Mouse (Mus musculus) activated CD4-positive, CD25-positive, alpha-beta regulatory T cell, adult 4 months (primary cell): ENCODE data around the gene Hyal1. TPM values are rescaled to one million over a fixed set of nuclear protein-coding genes. Genes with fewer than 3 reads are reported as not detected.

ENCODE experiments used
- ATAC-seq: one replicate; pipeline ENCODE4 v1.8.0; 2017
- polyA plus RNA-seq, 2 experiments: library from polyadenylated mRNA; unstranded; fragments of 100-300 nt; shearing (Covaris generic); gene quantifications; one replicate each; pipeline ENCODE4 v1.2.1; 2017

Gene Hyal1
- polyA plus RNA-seq, 2 experiments from 2014 or later, result 4.1 to 4.3 TPM

DNA sequence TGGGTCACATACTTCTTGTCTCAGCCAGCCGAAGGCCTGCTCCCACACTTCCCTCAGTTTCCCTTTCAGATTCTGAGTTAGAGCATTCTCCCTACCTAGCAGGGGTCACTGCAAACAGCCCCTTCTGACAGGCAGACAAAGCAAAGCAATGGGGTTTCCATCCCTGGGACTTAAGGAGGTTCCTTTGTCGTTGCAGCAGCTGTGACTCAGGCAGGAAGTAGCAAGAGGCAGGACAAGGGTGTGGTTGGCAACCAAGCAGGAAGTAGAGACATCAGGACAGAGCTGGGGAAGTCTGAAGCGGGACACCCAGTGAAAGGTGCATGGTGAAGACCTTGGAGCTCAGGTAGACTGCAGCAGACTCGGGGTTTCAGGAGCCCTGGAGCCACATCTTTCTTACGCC, 47.8 kb downstream of the Hyal1 start:
- peak; percentile 90 for ATAC-seq

DNA sequence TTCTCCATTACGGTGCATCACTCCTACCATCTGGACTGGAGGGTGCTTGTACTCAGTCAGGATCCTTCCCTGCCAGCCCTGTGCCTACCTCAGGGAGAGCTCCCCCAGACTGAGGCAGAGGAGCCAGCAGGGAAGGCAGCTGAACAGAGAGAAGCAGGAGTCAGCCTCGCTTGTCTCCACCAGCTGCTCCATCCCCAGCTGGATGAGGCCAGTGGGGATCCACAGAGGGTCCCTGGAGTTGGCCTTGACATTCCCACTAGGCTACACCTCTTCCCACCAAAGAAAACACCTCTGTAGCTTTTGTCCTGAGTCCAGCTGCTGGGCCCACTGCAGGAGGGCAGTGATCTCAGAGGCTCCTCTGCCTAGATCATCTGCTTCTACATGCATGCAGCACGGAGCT, 48.2 kb downstream of the Hyal1 start:
- ATAC-seq, result no peak

DNA sequence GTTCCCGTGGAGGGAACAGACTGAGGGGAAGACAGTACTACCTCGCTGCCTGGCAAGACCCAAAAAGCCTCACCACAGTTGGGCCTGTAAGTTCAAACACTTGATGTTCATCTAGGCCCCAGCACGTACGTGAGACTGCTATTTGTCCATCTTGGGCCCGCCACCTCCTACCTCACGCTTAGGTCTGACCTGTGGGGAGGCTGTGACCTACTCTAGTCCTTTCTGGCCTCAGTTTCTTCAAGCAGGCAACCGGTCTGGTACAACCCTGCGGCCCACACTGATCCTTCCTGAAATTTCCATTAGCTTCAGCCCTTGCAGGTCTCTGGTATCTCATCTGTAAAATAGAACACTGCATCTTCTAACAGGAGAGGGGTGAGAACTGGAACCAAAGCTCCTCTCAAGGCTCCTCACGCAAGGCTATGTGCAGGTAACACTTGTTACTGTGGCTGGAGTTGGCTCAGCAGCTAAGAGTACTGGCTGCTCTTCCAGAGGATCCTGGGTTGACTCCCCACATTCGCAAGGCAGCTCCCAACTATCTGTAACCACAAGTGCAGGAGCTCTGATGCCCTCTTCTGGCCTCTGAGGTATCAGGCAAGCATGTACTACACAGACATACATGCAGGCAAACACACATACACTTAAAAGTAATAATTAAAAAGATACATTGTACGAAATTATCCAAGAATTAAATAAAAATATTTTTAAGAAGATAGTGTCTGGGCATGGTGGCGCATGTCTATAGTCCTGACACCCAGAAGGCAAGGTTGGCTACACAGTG, 48.8 kb downstream of the Hyal1 start:
- ATAC-seq, result no peak

DNA sequence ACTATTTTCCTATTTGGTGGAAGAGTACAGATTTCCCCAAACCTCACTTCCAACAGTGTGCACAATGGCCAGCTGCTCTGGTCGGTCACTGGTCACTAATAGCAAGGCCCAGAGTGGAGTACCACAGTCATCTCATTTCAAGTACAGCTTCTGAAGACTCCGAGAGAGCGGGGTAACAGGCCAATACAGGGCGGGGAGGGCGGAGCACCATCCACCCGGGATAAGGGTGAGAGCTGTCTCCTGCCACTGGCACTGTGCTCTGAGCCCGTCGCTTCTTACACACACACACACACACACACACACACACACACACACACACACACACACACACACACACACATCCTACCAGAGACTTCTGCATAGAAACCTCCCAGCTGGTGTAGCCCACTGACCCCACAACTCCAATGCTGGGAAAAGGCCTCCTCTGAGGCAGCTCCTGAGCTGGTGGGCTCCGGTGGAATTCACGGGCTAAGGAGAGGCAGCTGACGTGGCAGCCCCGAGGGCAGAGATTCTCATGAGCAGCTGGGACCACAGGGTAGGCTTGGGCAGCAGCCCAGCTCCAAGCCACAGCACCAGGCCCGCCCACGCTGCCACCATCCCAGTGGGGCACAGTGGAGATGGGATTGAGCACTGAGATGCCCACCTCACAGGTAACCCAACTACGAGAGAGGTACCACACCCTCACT, 49.6 kb downstream of the Hyal1 start:
- no peak for ATAC-seq

DNA sequence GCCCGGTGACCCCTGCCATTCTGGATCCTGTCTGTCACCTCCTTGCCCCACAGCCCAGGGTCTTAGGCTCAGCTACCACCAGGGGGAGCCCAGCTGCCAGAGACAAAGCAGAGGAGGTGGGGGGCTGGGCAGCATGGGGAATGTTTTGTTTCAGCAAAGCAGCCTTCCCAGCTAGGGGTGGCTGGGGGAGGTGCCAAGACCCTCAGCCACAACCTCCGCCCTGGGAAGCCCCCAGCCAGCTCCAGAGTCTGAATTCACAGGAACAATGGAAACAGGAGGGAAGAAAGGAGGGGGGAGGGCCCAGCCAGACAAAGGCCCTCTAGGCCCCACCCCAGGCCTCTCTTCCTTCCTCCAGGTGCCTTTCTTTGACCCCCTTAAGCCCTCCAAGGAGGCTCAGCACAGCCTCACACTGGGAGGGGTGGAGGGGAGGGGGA, 50.1 kb downstream of the Hyal1 start:
- no peak for ATAC-seq

DNA sequence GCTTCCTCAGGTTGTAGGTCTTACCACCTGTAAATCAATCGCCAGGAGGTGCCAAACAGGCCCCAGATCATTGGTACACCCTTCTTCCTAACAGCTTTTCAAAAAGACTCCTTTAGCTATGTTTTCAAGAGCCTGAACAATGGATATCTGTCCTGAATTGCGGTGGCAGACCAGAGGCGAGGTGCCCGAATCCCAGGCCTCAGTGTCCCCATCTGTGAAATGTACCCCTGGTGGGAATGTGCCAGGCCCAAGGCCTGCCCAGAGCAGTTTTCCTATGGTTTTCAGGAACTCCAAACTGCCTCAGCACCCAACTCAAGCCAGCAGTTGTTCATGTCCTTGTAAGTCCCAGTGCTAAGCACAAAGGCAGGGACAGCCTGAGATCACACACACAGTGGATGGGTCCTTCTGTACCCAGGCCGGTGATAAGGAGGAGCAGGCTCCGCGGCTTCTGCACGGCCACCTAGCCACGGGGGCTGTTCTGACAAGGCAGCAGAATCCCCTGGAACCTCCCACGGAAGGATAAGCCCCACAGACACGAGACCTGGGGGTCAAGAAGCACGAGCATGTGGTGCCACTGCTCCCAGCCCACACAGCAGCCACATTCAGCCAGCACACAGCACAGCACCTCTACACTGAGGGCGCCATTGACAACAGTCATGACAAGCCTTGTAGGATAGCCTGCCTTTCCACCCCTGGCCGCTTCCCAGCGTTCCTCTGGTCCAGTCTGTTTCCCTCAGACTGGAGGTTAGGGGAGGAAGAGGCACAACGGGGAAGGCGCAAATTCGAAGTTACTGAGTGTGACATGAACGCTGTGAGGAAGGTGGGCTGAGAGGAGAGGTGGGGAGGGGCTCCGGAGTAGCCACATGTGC, 50.9 kb downstream of the Hyal1 start:
- no peak for ATAC-seq

DNA sequence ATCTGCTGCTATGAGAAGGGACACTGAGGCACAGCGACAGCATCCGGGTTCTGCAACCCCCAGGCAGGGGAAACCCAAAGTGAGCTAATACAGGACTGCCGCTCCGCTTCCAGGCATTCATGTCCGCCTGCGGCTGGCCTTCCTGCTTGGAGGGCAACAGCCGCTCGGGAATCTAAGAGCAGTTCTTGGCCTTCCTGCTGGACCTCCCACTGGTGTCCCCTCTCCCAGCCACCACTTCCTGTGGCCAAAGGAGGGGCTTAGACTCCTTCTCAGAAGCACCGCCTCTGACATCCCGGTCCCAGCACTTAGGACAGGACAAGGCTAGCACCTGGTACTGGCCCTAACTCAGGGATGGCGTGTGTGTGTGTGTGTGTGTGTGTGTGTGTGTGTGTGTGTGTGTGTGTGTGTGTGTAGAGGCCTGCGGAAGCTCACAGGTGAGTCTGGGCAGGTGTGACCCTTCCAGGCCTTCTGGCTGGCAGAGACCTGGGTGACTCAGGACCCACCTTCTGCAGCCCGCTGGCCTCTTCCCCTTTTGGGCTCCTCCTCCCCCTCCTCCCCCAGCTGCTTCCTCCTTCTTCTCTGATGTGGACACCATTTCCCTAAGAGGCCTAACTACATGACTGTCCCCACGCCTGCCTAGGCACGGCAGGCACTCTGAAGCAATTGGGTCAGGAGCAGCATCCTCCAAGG, 52.1 kb downstream of the Hyal1 start:
- no peak for ATAC-seq

DNA sequence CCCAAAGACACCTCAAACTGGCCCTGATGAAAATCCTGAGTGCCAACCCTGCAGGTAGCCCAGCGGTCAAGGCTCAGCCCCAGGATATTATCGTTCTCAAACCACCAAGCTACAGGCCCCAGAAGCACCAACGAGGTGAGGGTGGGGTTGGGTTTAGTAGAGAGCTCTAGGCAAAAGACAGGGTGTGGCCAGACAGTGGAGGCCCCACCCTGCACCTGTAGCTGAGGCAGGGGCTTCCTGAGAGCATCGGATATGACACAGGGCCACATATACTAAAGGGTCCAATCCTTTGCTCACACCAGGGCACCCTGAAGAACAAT, 52.6 kb downstream of the Hyal1 start:
- no peak for ATAC-seq

DNA sequence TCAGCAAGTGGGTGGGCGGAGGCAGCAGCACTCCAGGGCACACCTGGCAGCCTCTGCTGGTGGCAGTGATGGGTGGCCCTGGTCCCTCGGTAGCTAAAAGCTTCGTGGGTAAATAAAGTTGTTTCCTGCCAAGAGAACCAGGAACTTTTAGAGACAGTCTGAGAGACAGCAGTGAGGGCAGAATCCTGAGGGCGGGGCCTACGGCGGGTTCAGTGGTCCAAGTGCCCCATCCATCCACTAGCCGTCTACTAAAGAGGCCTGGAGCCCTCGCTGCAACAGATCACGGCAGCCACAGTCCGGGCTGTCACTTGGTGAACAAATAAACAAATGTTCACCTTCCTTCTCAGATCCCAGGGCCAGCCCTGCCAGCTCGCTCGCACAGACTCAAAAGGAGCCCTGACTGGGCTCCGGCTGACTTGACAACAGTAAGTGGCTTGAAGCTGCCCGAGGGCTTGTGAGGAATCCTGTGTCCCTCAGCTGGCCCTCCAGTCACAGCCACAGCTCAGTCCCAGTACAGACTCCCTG, 53.2 kb downstream of the Hyal1 start:
- ATAC-seq, result peak; percentile 18

DNA sequence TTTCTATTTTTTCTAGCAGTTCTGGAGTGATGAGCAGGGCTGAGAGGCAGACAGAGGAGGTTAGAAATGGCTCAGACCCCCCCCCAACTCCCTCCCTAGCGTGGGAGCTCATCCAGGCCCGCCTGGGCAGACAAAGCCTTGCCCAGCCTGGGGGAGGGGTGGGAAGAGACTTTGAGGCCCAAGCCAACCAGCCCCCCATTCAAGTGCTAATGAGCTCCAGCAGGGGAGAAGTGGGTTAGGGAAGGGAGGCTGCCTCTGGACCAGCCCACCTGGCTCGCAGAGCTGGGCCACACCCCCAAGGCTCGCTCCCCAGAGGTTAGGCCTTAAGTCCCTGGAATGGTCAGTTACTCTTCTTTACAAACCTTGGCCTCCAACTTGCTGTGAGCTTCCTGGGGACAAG, 53.8 kb downstream of the Hyal1 start:
- no peak for ATAC-seq

Other genes starting within 250 kb of the Hyal1 start
- 10 to 100 TPM; 25.4 to 27.3 TPM for gene Hemk1, start 238.6 kb upstream of the Hyal1 start, polyA plus RNA-seq
- 1 to 10 TPM; 2.7 to 4.6 TPM for gene 6430571L13Rik, start 236.3 kb upstream of the Hyal1 start, polyA plus RNA-seq
- gene Cacna2d2, start 177.3 kb upstream of the Hyal1 start, polyA plus RNA-seq, result under 1 TPM; 0.16 to 0.41 TPM
- gene Tmem115, start 43.0 kb upstream of the Hyal1 start, polyA plus RNA-seq, result 10 to 100 TPM; 19.3 to 24.9 TPM
- 10 to 100 TPM; 65.7 to 82.2 TPM for gene Cyb561d2, start 34.7 kb upstream of the Hyal1 start, polyA plus RNA-seq
- gene Nprl2, start 34.7 kb upstream of the Hyal1 start, polyA plus RNA-seq, result 10 to 100 TPM; 44.5 to 45.2 TPM
- gene Zmynd10, start 29.6 kb upstream of the Hyal1 start, polyA plus RNA-seq, result 1 to 10 TPM in 1 of 2 experiments, under 1 TPM in 1; 0.83 to 3.2 TPM
- 10 to 100 TPM; 74.8 to 81.7 TPM for gene Rassf1, start 25.4 kb upstream of the Hyal1 start, polyA plus RNA-seq
- 1 to 10 TPM; 7.3 to 7.8 TPM for gene Tusc2, start 13.7 kb upstream of the Hyal1 start, polyA plus RNA-seq
- 10 to 100 TPM; 10.2 to 12.8 TPM for gene Hyal2, start 9.0 kb upstream of the Hyal1 start, polyA plus RNA-seq
- gene Naa80, start 2.0 kb downstream of the Hyal1 start, polyA plus RNA-seq, result 10 to 100 TPM; 16.6 to 21.7 TPM
- gene Hyal3, start 3.9 kb downstream of the Hyal1 start, polyA plus RNA-seq, result under 1 TPM; 0.25 to 0.90 TPM
- 10 to 100 TPM; 28.7 to 33.8 TPM for gene Ifrd2, start 10.7 kb downstream of the Hyal1 start, polyA plus RNA-seq
- not detected for gene Sema3b, start 32.3 kb downstream of the Hyal1 start, polyA plus RNA-seq
- 100 to 1,000 TPM; 176 to 181 TPM for gene Gnai2, start 58.4 kb downstream of the Hyal1 start, polyA plus RNA-seq
- gene Slc38a3, start 92.6 kb downstream of the Hyal1 start, polyA plus RNA-seq, result not detected
- gene Gnat1, start 102.8 kb downstream of the Hyal1 start, polyA plus RNA-seq, result 1 to 10 TPM in 1 of 2 experiments, not detected in 1; 1.1 TPM
- not detected for gene Sema3f, start 133.5 kb downstream of the Hyal1 start, polyA plus RNA-seq
- gene Rbm5, start 194.1 kb downstream of the Hyal1 start, polyA plus RNA-seq, result 100 to 1,000 TPM; 299 to 310 TPM